Mouse (Mus musculus) layer of hippocampus, postnatal 36 days (tissue): Measurements from ENCODE around the gene Syn3. TPM values are rescaled to one million over a fixed set of nuclear protein-coding genes. Genes with fewer than 3 reads are reported as not detected.
"Not testable (repeated sequence)": the region's sequence is repeated elsewhere in the genome, so short reads cannot be mapped to it uniquely, and the experiment has no call there.

Source experiments
- DNase-seq, 2 experiments: peaks; one replicate each; pipeline ENCODE4 v3.0.0; 2022
- total RNA-seq, 2 experiments: library from RNA; stranded (reverse); gene quantifications; 2 replicates each; pipeline ENCODE4 v1.2.3; 2021

Syn3 gene
- total RNA-seq, 2 experiments from 2014 or later: 18.8 to 21.4 TPM

GRCm38 (mm10) chr10:86416806-86417205 lies 81.9 kb downstream of the Syn3 start:
- DNase-seq: no peak

- no peak for DNase-seq
Measured at GRCm38 (mm10) chr10:86410868-86411267, 87.8 kb downstream of the Syn3 start.

- DNase-seq: no peak
Measured at GRCm38 (mm10) chr10:86406952-86407351, 91.7 kb downstream of the Syn3 start.

- DNase-seq: no peak
Measured at GRCm38 (mm10) chr10:86398347-86398720, 100.4 kb downstream of the Syn3 start.

GRCm38 (mm10) chr10:86397577-86398346 lies 100.9 kb downstream of the Syn3 start:
- DNase-seq: no peak

- no peak for DNase-seq
Measured at GRCm38 (mm10) chr10:86392399-86392798, 106.3 kb downstream of the Syn3 start.

GRCm38 (mm10) chr10:86389913-86390312 lies 108.8 kb downstream of the Syn3 start:
- DNase-seq: no peak

GRCm38 (mm10) chr10:86389357-86389756 lies 109.3 kb downstream of the Syn3 start:
- no peak for DNase-seq

GRCm38 (mm10) chr10:86388803-86389202 lies 109.9 kb downstream of the Syn3 start:
- peak in 1 of 2 experiments; percentile 16 for DNase-seq

- peak; percentile 21 to 46 for DNase-seq
Measured at GRCm38 (mm10) chr10:86387821-86388440, 110.8 kb downstream of the Syn3 start.

GRCm38 (mm10) chr10:86386232-86386631 lies 112.5 kb downstream of the Syn3 start:
- peak in 1 of 2 experiments; percentile 18 for DNase-seq

- DNase-seq: no peak
Measured at GRCm38 (mm10) chr10:86385656-86386055, 113.0 kb downstream of the Syn3 start.

- no peak for DNase-seq
Measured at GRCm38 (mm10) chr10:86384655-86385054, 114.0 kb downstream of the Syn3 start.

- DNase-seq: no peak
Measured at GRCm38 (mm10) chr10:86381922-86382260, 116.8 kb downstream of the Syn3 start.

GRCm38 (mm10) chr10:86381150-86381921 lies 117.4 kb downstream of the Syn3 start:
- DNase-seq: no peak

GRCm38 (mm10) chr10:86380626-86381025 lies 118.1 kb downstream of the Syn3 start:
- no peak for DNase-seq

- DNase-seq: not testable (repeated sequence)
Measured at GRCm38 (mm10) chr10:86378803-86379202, 119.9 kb downstream of the Syn3 start.

GRCm38 (mm10) chr10:86376392-86377185 lies 122.1 kb downstream of the Syn3 start:
- no peak for DNase-seq

- DNase-seq: no peak
Measured at GRCm38 (mm10) chr10:86375903-86376302, 122.8 kb downstream of the Syn3 start.

- DNase-seq: no peak
Measured at GRCm38 (mm10) chr10:86374061-86374460, 124.6 kb downstream of the Syn3 start.

GRCm38 (mm10) chr10:86371561-86371960 lies 127.1 kb downstream of the Syn3 start:
- no peak for DNase-seq

GRCm38 (mm10) chr10:86369346-86369745 lies 129.3 kb downstream of the Syn3 start:
- no peak for DNase-seq

GRCm38 (mm10) chr10:86368811-86369210 lies 129.9 kb downstream of the Syn3 start:
- no peak for DNase-seq
